Mouse (Mus musculus): ENCODE measurements at regions not wholly inside any gene's neighbourhood (a gene's known extent, or its start where the extent isn't known, plus 50 kb on each side); places are given as distances from the start of the nearest gene placed in this dataset.
"Not testable (repeated sequence)": the region's sequence is repeated elsewhere in the genome, so short reads cannot be mapped to it uniquely, and the experiment has no call there.

DNA sequence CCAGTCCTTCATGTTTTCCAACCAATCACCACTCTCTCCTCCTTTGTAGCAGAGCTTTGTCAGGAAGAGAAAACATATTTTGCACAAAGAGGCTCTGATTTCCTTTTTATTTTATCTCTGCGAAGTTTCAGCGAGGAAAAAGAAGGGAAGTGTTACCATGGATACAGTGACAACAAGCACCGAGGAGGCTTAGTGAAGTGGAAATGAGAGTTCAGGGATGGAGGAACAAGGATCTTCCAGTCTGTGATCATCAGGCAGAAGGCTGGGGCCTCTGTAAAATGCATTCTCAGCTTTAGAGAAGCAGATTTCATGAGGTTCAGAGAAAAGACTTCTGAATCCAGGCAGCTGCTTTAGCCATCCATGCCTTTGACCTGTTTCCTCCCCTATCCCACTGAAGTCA is 628.9 kb downstream of the Pla2g4a start:
- peak; percentile 75; the same call in 1 of the 2 replicates for ATAC-seq
- no peaks in the 10 kb centered on the region for H3K36me3 ChIP-seq (ENCODE audit: control insufficient read depth, insufficient read depth, low read length)
- H3K4me3 ChIP-seq (ENCODE audit: low read depth, low read length), result no peak overlapping the region
- 0 out of 2 replicates have a peak overlapping the region, but pooled peaks have one; percentile 6 for H3K4me2 ChIP-seq (ENCODE audit: low read length)
- no peaks in the 10 kb centered on the region for H3K9me3 ChIP-seq (replicated peaks; ENCODE audit: control insufficient read depth, low read length, poor library complexity, severe bottlenecking)
- no peak overlapping the region for H3K27ac ChIP-seq (ENCODE audit: low read length)
- H3K27me3 ChIP-seq (ENCODE audit: control insufficient read depth, insufficient read depth, low read depth, low read length), result no peaks in the 10 kb centered on the region
- H3K4me1 ChIP-seq (ENCODE audit: control insufficient read depth, insufficient read depth, low read length), result 0 out of 2 replicates have a peak, but pooled peaks cover 3% of the 10 kb centered on the region
- no peak overlapping the region for H3K9ac ChIP-seq (ENCODE audit: low read depth, low read length)
- 2% methylated on average over 3 of the region's 3 CpGs for WGBS

DNA sequence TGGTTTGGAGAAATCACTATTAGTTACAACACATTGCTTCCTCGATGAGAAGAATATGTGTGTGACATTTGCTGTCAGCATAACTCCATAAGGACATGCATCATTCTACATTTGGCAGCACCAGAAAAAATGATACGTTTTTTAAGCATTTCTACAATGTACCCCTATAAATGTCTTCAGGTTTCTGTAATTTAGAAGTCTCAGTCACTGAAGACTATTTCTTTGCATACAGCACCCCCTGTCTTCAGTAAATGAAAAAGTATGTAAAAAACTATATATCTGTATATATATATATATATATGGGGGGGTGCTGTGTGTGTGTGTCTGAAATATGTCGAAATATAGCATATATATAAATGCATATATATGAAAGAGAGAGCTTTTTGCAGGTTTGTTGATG is 633.9 kb downstream of the Pla2g4a start:
- 0 out of 2 replicates have a peak, but pooled peaks cover 2% of the 10 kb centered on the region for H3K4me1 ChIP-seq (ENCODE audit: control insufficient read depth, insufficient read depth, low read length)
- H3K4me2 ChIP-seq (ENCODE audit: low read length), result no peak overlapping the region
- no peak overlapping the region for H3K9ac ChIP-seq (ENCODE audit: low read depth, low read length)
- no peak for ATAC-seq
- H3K27ac ChIP-seq (ENCODE audit: low read length), result no peak overlapping the region
- no peak overlapping the region for H3K4me3 ChIP-seq (ENCODE audit: low read depth, low read length)
- H3K27me3 ChIP-seq (ENCODE audit: control insufficient read depth, insufficient read depth, low read depth, low read length), result no peaks in the 10 kb centered on the region
- no peaks in the 10 kb centered on the region for H3K36me3 ChIP-seq (ENCODE audit: control insufficient read depth, insufficient read depth, low read length)
- no peaks in the 10 kb centered on the region for H3K9me3 ChIP-seq (replicated peaks; ENCODE audit: control insufficient read depth, low read length, poor library complexity, severe bottlenecking)
- 66% methylated on average over 3 of the region's 3 CpGs for WGBS

DNA sequence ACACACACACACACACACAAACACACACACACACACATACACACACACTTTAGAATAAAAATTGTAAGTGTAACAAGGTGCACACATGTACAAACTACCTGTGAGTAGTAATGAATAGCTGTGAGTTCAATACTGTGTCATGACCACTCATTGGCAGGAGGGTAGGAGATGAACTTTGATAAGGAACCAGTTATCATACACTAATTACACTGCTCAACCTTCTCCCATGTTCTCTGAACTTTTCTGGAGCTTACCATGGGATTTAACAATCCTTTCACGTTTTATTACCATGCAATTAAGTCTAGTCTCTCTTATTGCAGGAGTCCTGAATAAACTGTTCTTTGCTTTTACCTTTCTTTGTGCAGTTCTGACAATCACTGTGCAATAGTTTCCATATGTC is 638.0 kb downstream of the Pla2g4a start:
- Histone ChIP-seq H3K27ac (ENCODE audit: low read length) (no peak overlapping the region), H3K36me3 (ENCODE audit: control insufficient read depth, insufficient read depth, low read length) (no peaks in the 10 kb centered on the region), H3K4me2 (ENCODE audit: low read length) (no peak overlapping the region), H3K9me3 (replicated peaks; ENCODE audit: control insufficient read depth, low read length, poor library complexity, severe bottlenecking) (no peaks in the 10 kb centered on the region), H3K27me3 (ENCODE audit: control insufficient read depth, insufficient read depth, low read depth, low read length) (no peaks in the 10 kb centered on the region), H3K4me3 (ENCODE audit: low read depth, low read length) (no peak overlapping the region), H3K4me1 (ENCODE audit: control insufficient read depth, insufficient read depth, low read length) (no peaks in the 10 kb centered on the region), H3K9ac (ENCODE audit: low read depth, low read length) (no peak overlapping the region)
- 57% methylated on average over 1 of the region's 1 CpGs for WGBS
- ATAC-seq, result no peak

DNA sequence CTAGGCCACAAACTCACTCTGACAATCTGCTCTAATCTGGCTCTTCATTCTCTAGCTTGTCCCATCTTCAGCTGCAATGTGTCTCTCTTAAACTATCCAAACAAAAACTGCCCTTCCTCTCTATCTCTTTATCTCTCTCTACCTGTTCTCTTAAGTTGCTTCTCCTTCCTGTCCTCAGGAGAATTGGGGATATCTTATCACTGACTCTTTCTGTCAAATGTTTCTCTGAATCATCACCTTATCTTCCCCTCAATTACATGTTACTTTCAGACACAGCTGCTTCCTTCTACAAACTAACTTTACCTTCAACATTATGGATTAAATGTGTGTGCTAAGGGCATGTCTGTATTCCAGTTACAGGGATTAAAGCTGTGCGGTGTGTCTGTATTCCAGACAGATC is 671.4 kb downstream of the Pla2g4a start:
- no peaks in the 10 kb centered on the region for H3K36me3 ChIP-seq (ENCODE audit: control insufficient read depth, insufficient read depth, low read length)
- no peak overlapping the region for H3K4me3 ChIP-seq (ENCODE audit: low read depth, low read length)
- H3K27ac ChIP-seq (ENCODE audit: low read length), result no peak overlapping the region
- no peak for ATAC-seq
- no peaks in the 10 kb centered on the region for H3K27me3 ChIP-seq (ENCODE audit: control insufficient read depth, insufficient read depth, low read depth, low read length)
- no peak overlapping the region for H3K4me2 ChIP-seq (ENCODE audit: low read length)
- no peak overlapping the region for H3K9ac ChIP-seq (ENCODE audit: low read depth, low read length)
- 97% methylated on average over 1 of the region's 1 CpGs for WGBS
- 0 out of 2 replicates have a peak, but pooled peaks cover 2% of the 10 kb centered on the region for H3K9me3 ChIP-seq (replicated peaks; ENCODE audit: control insufficient read depth, low read length, poor library complexity, severe bottlenecking)
- H3K4me1 ChIP-seq (ENCODE audit: control insufficient read depth, insufficient read depth, low read length), result no peaks in the 10 kb centered on the region

DNA sequence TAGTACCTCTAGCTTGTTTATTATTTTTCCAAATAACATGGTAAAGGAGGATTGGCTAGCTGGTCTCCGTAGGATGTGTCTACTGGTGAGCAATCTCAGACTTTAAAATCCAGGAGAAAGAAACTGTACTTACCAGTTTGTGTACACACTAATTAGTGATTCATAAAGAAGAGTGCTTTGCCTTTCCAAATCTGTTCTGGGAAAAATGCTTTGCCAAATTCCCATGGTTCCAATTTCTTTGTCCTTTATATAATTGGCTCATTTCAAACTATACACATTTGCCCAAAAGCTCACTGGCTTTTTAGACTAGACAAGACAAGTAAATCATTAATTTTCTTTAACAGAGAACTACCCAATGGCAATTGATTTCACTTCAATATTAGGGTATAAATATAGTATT is 686.2 kb downstream of the Pla2g4a start:
- Histone ChIP-seq H3K4me1 (ENCODE audit: control insufficient read depth, insufficient read depth, low read length) (no peaks in the 10 kb centered on the region), H3K9ac (ENCODE audit: low read depth, low read length) (no peak overlapping the region), H3K36me3 (ENCODE audit: control insufficient read depth, insufficient read depth, low read length) (no peaks in the 10 kb centered on the region), H3K27ac (ENCODE audit: low read length) (no peak overlapping the region), H3K9me3 (replicated peaks; ENCODE audit: control insufficient read depth, low read length, poor library complexity, severe bottlenecking) (no peaks in the 10 kb centered on the region), H3K4me3 (ENCODE audit: low read depth, low read length) (no peak overlapping the region), H3K4me2 (ENCODE audit: low read length) (no peak overlapping the region), H3K27me3 (ENCODE audit: control insufficient read depth, insufficient read depth, low read depth, low read length) (no peaks in the 10 kb centered on the region)
- 100% methylated on average over 1 of the region's 1 CpGs for WGBS
- no peak for ATAC-seq

DNA sequence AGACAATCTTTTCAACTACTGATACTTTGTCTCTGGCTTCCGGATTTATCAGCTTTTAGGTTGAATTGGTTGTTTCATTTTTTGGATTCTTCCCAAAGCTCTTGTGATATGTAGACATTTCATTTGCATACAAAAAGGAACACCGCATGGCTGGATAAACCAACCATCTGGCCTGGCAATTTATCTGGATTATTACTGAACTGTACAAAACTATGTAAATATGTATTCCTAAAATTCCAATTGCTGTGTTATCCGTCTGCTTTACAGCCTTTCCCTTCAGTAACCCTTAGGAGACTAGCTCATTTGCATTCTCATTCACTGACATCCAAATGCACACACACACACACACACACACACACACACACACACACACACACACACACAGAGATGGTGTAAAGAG is 704.2 kb downstream of the Pla2g4a start:
- Histone ChIP-seq H3K4me3 (ENCODE audit: low read depth, low read length) (no peak overlapping the region), H3K27me3 (ENCODE audit: control insufficient read depth, insufficient read depth, low read depth, low read length) (no peaks in the 10 kb centered on the region), H3K9me3 (replicated peaks; ENCODE audit: control insufficient read depth, low read length, poor library complexity, severe bottlenecking) (no peaks in the 10 kb centered on the region), H3K9ac (ENCODE audit: low read depth, low read length) (no peak overlapping the region), H3K36me3 (ENCODE audit: control insufficient read depth, insufficient read depth, low read length) (no peaks in the 10 kb centered on the region), H3K4me2 (ENCODE audit: low read length) (no peak overlapping the region), H3K27ac (ENCODE audit: low read length) (no peak overlapping the region), H3K4me1 (ENCODE audit: control insufficient read depth, insufficient read depth, low read length) (no peaks in the 10 kb centered on the region)
- no peak for ATAC-seq
- 47% methylated on average over 3 of the region's 3 CpGs for WGBS

DNA sequence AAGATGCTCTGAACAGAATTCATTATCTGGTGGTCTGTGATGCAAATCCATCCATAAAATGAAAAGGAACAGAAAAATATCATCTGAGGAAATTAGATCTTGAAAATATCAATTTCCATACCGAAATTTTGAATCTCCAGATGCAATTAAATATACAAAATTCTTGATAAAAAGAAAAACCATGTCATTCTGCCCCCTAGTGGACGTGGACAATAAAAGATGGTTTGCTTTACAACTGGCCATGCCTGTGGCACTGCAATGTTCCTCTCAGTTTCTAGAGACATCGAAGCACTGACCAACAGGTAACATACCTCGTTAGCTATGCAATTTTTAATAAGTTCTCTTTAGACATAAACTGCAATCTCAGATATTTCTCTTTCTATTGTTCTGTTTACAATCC is 706.9 kb downstream of the Pla2g4a start:
- Histone ChIP-seq H3K27ac (ENCODE audit: low read length) (no peak overlapping the region), H3K4me2 (ENCODE audit: low read length) (no peak overlapping the region), H3K9ac (ENCODE audit: low read depth, low read length) (no peak overlapping the region), H3K9me3 (replicated peaks; ENCODE audit: control insufficient read depth, low read length, poor library complexity, severe bottlenecking) (no peaks in the 10 kb centered on the region), H3K27me3 (ENCODE audit: control insufficient read depth, insufficient read depth, low read depth, low read length) (no peaks in the 10 kb centered on the region), H3K36me3 (ENCODE audit: control insufficient read depth, insufficient read depth, low read length) (no peaks in the 10 kb centered on the region), H3K4me3 (ENCODE audit: low read depth, low read length) (no peak overlapping the region), H3K4me1 (ENCODE audit: control insufficient read depth, insufficient read depth, low read length) (no peaks in the 10 kb centered on the region)
- ATAC-seq, result no peak
- 54% methylated on average over 4 of the region's 4 CpGs for WGBS

DNA sequence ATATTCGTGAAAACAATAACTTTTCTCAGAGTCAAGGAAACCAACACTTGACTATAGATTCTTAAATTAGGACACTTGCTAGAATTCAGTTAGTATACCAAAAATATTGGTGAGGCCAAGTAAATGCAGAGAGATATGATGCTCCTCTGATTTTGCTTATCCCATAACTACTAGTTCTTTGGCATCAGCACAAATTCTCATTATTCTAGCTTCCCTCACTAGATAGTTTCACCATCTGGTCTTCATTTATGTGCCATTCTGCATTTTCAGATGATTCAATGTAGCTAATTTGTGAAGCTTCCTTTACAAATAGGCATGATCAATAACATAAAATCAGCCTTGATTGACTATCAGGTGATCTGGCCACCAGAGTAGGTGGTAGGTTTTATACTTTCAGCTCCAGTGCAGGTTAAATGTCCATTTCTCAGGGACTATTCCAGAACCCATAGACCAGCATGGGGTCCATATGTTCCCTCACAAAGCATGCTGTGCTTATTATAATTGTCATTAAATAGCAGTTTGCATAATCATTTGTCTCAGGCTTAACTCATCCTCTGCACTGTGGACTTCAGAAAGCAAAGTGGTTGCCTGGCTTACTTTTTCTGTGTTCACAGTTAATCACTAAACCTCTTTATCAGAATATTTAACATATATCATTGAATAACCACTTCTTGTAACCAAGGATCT is 722.6 kb downstream of the Pla2g4a start:
- Histone ChIP-seq H3K4me1 (ENCODE audit: control insufficient read depth, insufficient read depth, low read length) (no peaks in the 10 kb centered on the region), H3K9me3 (replicated peaks; ENCODE audit: control insufficient read depth, low read length, poor library complexity, severe bottlenecking) (no peaks in the 10 kb centered on the region), H3K9ac (ENCODE audit: low read depth, low read length) (no peak overlapping the region), H3K27ac (ENCODE audit: low read length) (no peak overlapping the region), H3K4me3 (ENCODE audit: low read depth, low read length) (no peak overlapping the region), H3K36me3 (ENCODE audit: control insufficient read depth, insufficient read depth, low read length) (no peaks in the 10 kb centered on the region), H3K4me2 (ENCODE audit: low read length) (no peak overlapping the region), H3K27me3 (ENCODE audit: control insufficient read depth, insufficient read depth, low read depth, low read length) (no peaks in the 10 kb centered on the region)
- WGBS, result 91% methylated on average over 1 of the region's 1 CpGs
- ATAC-seq, result no peak

DNA sequence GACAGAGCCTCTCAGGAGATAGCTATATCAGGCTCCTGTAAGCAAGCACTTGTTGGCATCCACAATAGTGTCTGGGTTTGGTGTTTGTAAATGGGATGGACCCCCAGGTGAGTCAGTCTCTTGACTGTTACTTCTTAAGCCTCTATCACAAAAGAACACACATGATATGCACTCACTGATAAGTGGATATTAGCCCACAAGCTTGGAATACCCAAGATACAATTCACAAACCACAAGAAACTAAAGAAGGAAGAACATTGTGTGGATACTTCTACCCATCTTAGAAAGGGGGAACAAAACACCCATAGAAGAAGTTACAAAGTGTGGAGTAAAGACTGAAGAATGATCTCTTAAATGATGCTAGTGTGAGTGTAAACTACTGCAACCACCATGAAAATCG is 733.9 kb downstream of the Pla2g4a start:
- H3K4me2 ChIP-seq (ENCODE audit: low read length); H3K27me3 ChIP-seq (ENCODE audit: control insufficient read depth, insufficient read depth, low read depth, low read length); H3K9ac ChIP-seq (ENCODE audit: low read depth, low read length); H3K27ac ChIP-seq (ENCODE audit: low read length); ATAC-seq; H3K4me1 ChIP-seq (ENCODE audit: control insufficient read depth, insufficient read depth, low read length); H3K36me3 ChIP-seq (ENCODE audit: control insufficient read depth, insufficient read depth, low read length); H3K4me3 ChIP-seq (ENCODE audit: low read depth, low read length); H3K9me3 ChIP-seq (replicated peaks; ENCODE audit: control insufficient read depth, low read length, poor library complexity, severe bottlenecking): not testable (repeated sequence)
- 93% methylated on average over 1 of the region's 1 CpGs for WGBS

Data from midbrain, embryonic 16.5 days (tissue).